Mouse (Mus musculus) MEL (cell line): ENCODE results near the gene Hyou1.

ENCODE experiments used
- CHD1 ChIP-seq: IDR thresholded peaks from 2 replicates; pipeline ENCODE4 v1.6.1; 2012; ENCODE audit warnings: low read depth, mild to moderate bottlenecking, inconsistent platforms, low read length, improper control_type of control experiment
- CTCF ChIP-seq, 3 experiments: IDR thresholded peaks in 2 of 3; conservative IDR thresholded peaks in 1 of 3; 2 replicates each; pipeline ENCODE4 v1.5.1; 2011 to 2012; ENCODE audit warnings: low read length in 3 of 3, low read depth in 2 of 3, mild to moderate bottlenecking in 2 of 3, improper control_type of control experiment in 1 of 3, inconsistent platforms in 1 of 3, mixed read lengths in 1 of 3, moderate library complexity in 1 of 3; ENCODE audit not compliant: control insufficient read depth in 1 of 3, insufficient read depth in 1 of 3, poor library complexity in 1 of 3, severe bottlenecking in 1 of 3
- GATA1 ChIP-seq: IDR thresholded peaks from 2 replicates; pipeline ENCODE4 v1.6.1; 2011; ENCODE audit warnings: low read depth, low read length, improper control_type of control experiment
- NELFE ChIP-seq: IDR thresholded peaks from 2 replicates; pipeline ENCODE4 v1.6.1; 2011; ENCODE audit warnings: low read depth, low read length, improper control_type of control experiment
- POLR2A ChIP-seq, 2 experiments: IDR thresholded peaks; 2 replicates each; pipeline ENCODE4 v1.6.1; 2011 to 2012; ENCODE audit warnings: low read length in 2 of 2, mild to moderate bottlenecking in 2 of 2, control low read depth in 1 of 2, improper control_type of control experiment in 1 of 2, low read depth in 1 of 2, moderate library complexity in 1 of 2; ENCODE audit not compliant: control insufficient read depth in 1 of 2, insufficient read depth in 1 of 2, poor library complexity in 1 of 2
- POLR2AphosphoS5 ChIP-seq: IDR thresholded peaks from 2 replicates; pipeline ENCODE4 v1.6.1; 2012; ENCODE audit warnings: low read depth, borderline replicate concordance, mild to moderate bottlenecking, inconsistent platforms, low read length, moderate library complexity, mixed read lengths
- RAD21 ChIP-seq: IDR thresholded peaks from 2 replicates; pipeline ENCODE4 v1.6.1; 2011; ENCODE audit warnings: mild to moderate bottlenecking, low read depth, low read length, improper control_type of control experiment
- RCOR1 ChIP-seq: IDR thresholded peaks from 2 replicates; pipeline ENCODE4 v1.6.1; 2012; ENCODE audit warnings: low read depth, mild to moderate bottlenecking, inconsistent platforms, low read length, improper control_type of control experiment
- SMC3 ChIP-seq: IDR thresholded peaks from 2 replicates; pipeline ENCODE4 v1.6.1; 2011; ENCODE audit warnings: low read depth, low read length, improper control_type of control experiment
- TCF12 ChIP-seq: IDR thresholded peaks from 2 replicates; pipeline ENCODE4 v1.6.1; 2014; ENCODE audit warnings: low read depth, mild to moderate bottlenecking, inconsistent platforms, low read length, improper control_type of control experiment, moderate library complexity

GRCm38 (mm10) chr9:44398551-44398950 is 19.3 kb downstream of the Hyou1 start:
- TF ChIP-seq CTCF (IDR thresholded peaks at IDR 0.05 in 2 of 3, conservative IDR thresholded peaks at IDR 0.05 in 1 of 3; ENCODE audit: control insufficient read depth in 1 of 3, insufficient read depth in 1 of 3, low read depth in 2 of 3, low read length in 3 of 3, poor library complexity in 1 of 3, severe bottlenecking in 1 of 3) (no peak), POLR2A (IDR thresholded peaks at IDR 0.05; ENCODE audit: control insufficient read depth in 1 of 2, insufficient read depth in 1 of 2, low read depth in 1 of 2, low read length in 2 of 2, poor library complexity in 1 of 2) (no peak), NELFE (no peak), RAD21 (no peak), TCF12 (no peak), RCOR1 (no peak), POLR2AphosphoS5 (no peak), SMC3 (no peak), CHD1 (no peak), GATA1 (no peak)
